Mouse (Mus musculus): Measurements from ENCODE around the gene Egfr. TPM values are rescaled to one million over a fixed set of nuclear protein-coding genes. Genes with fewer than 3 reads are reported as not detected.

The Egfr gene
- polyA plus RNA-seq, 1 experiment from 2014 or later = 8.3 TPM

GRCm38 (mm10) chr11:16863547-16863946 lies 111.5 kb downstream of the Egfr start:
- Histone ChIP-seq H3K4me1 (ENCODE audit: control insufficient read depth, insufficient read depth, low read length) (no peaks in the 10 kb centered on the region), H3K27me3 (ENCODE audit: control insufficient read depth, insufficient read depth, low read depth, low read length) (no peaks in the 10 kb centered on the region), H3K4me2 (ENCODE audit: low read length) (no peak overlapping the region), H3K4me3 (ENCODE audit: low read depth, low read length) (no peak overlapping the region), H3K9me3 (replicated peaks; ENCODE audit: control insufficient read depth, low read length, poor library complexity, severe bottlenecking) (no peaks in the 10 kb centered on the region), H3K36me3 (ENCODE audit: control insufficient read depth, insufficient read depth, low read length) (no peaks in the 10 kb centered on the region), H3K9ac (ENCODE audit: low read depth, low read length) (no peak overlapping the region), H3K27ac (ENCODE audit: low read length) (no peak overlapping the region)
- ATAC-seq = no peak

GRCm38 (mm10) chr11:16864980-16865561 lies 113.1 kb downstream of the Egfr start:
- Histone ChIP-seq H3K27me3 (ENCODE audit: control insufficient read depth, insufficient read depth, low read depth, low read length) (no peaks in the 10 kb centered on the region), H3K4me3 (ENCODE audit: low read depth, low read length) (no peak overlapping the region), H3K27ac (ENCODE audit: low read length) (no peak overlapping the region), H3K9me3 (replicated peaks; ENCODE audit: control insufficient read depth, low read length, poor library complexity, severe bottlenecking) (no peaks in the 10 kb centered on the region), H3K4me1 (ENCODE audit: control insufficient read depth, insufficient read depth, low read length) (no peaks in the 10 kb centered on the region), H3K36me3 (ENCODE audit: control insufficient read depth, insufficient read depth, low read length) (no peaks in the 10 kb centered on the region), H3K9ac (ENCODE audit: low read depth, low read length) (no peak overlapping the region), H3K4me2 (ENCODE audit: low read length) (no peak overlapping the region)
- ATAC-seq = no peak
- WGBS = 80% methylated on average over 3 of the region's 3 CpGs

- H3K4me3 ChIP-seq (ENCODE audit: low read depth, low read length) = no peak overlapping the region
- H3K36me3 ChIP-seq (ENCODE audit: control insufficient read depth, insufficient read depth, low read length) = no peaks in the 10 kb centered on the region
- H3K27ac ChIP-seq (ENCODE audit: low read length) = no peak overlapping the region
- WGBS = 40% methylated on average over 6 of the region's 6 CpGs
- H3K4me1 ChIP-seq (ENCODE audit: control insufficient read depth, insufficient read depth, low read length) = no peaks in the 10 kb centered on the region
- H3K9ac ChIP-seq (ENCODE audit: low read depth, low read length) = no peak overlapping the region
- no peaks in the 10 kb centered on the region for H3K27me3 ChIP-seq (ENCODE audit: control insufficient read depth, insufficient read depth, low read depth, low read length)
- H3K9me3 ChIP-seq (replicated peaks; ENCODE audit: control insufficient read depth, low read length, poor library complexity, severe bottlenecking) = no peaks in the 10 kb centered on the region
- 0 out of 2 replicates have a peak, but pooled peaks have one; percentile 28 for ATAC-seq
- no peak overlapping the region for H3K4me2 ChIP-seq (ENCODE audit: low read length)
Measured at GRCm38 (mm10) chr11:16868051-16868450, 116.0 kb downstream of the Egfr start.

GRCm38 (mm10) chr11:16869506-16869905 lies 117.5 kb downstream of the Egfr start:
- Histone ChIP-seq H3K27me3 (ENCODE audit: control insufficient read depth, insufficient read depth, low read depth, low read length) (no peaks in the 10 kb centered on the region), H3K36me3 (ENCODE audit: control insufficient read depth, insufficient read depth, low read length) (no peaks in the 10 kb centered on the region), H3K4me2 (ENCODE audit: low read length) (no peak overlapping the region), H3K4me1 (ENCODE audit: control insufficient read depth, insufficient read depth, low read length) (no peaks in the 10 kb centered on the region), H3K9ac (ENCODE audit: low read depth, low read length) (no peak overlapping the region), H3K4me3 (ENCODE audit: low read depth, low read length) (no peak overlapping the region), H3K27ac (ENCODE audit: low read length) (no peak overlapping the region), H3K9me3 (replicated peaks; ENCODE audit: control insufficient read depth, low read length, poor library complexity, severe bottlenecking) (no peaks in the 10 kb centered on the region)
- 39% methylated on average over 2 of the region's 2 CpGs for WGBS
- no peak for ATAC-seq

- Histone ChIP-seq H3K4me3 (ENCODE audit: low read depth, low read length) (no peak overlapping the region), H3K9ac (ENCODE audit: low read depth, low read length) (no peak overlapping the region), H3K4me1 (ENCODE audit: control insufficient read depth, insufficient read depth, low read length) (no peaks in the 10 kb centered on the region), H3K27me3 (ENCODE audit: control insufficient read depth, insufficient read depth, low read depth, low read length) (no peaks in the 10 kb centered on the region), H3K27ac (ENCODE audit: low read length) (no peak overlapping the region), H3K9me3 (replicated peaks; ENCODE audit: control insufficient read depth, low read length, poor library complexity, severe bottlenecking) (no peaks in the 10 kb centered on the region), H3K4me2 (ENCODE audit: low read length) (no peak overlapping the region), H3K36me3 (ENCODE audit: control insufficient read depth, insufficient read depth, low read length) (no peaks in the 10 kb centered on the region)
- WGBS = 71% methylated on average over 5 of the region's 5 CpGs
- ATAC-seq = no peak
Measured at GRCm38 (mm10) chr11:16871120-16871519, 119.1 kb downstream of the Egfr start.

- no peak overlapping the region for H3K4me3 ChIP-seq (ENCODE audit: low read depth, low read length)
- H3K27ac ChIP-seq (ENCODE audit: low read length) = no peak overlapping the region
- WGBS = 46% methylated on average over 9 of the region's 9 CpGs
- no peak overlapping the region for H3K9ac ChIP-seq (ENCODE audit: low read depth, low read length)
- no peak for ATAC-seq
- no peak overlapping the region for H3K4me2 ChIP-seq (ENCODE audit: low read length)
- no peaks in the 10 kb centered on the region for H3K36me3 ChIP-seq (ENCODE audit: control insufficient read depth, insufficient read depth, low read length)
- no peaks in the 10 kb centered on the region for H3K9me3 ChIP-seq (replicated peaks; ENCODE audit: control insufficient read depth, low read length, poor library complexity, severe bottlenecking)
- H3K27me3 ChIP-seq (ENCODE audit: control insufficient read depth, insufficient read depth, low read depth, low read length) = no peaks in the 10 kb centered on the region
- H3K4me1 ChIP-seq (ENCODE audit: control insufficient read depth, insufficient read depth, low read length) = no peaks in the 10 kb centered on the region
Measured at GRCm38 (mm10) chr11:16877676-16878378, 125.8 kb downstream of the Egfr start.

GRCm38 (mm10) chr11:16881932-16882331 lies 129.9 kb downstream of the Egfr start:
- Histone ChIP-seq H3K9me3 (replicated peaks; ENCODE audit: control insufficient read depth, low read length, poor library complexity, severe bottlenecking) (no peaks in the 10 kb centered on the region), H3K4me1 (ENCODE audit: control insufficient read depth, insufficient read depth, low read length) (no peaks in the 10 kb centered on the region), H3K4me3 (ENCODE audit: low read depth, low read length) (no peak overlapping the region), H3K27me3 (ENCODE audit: control insufficient read depth, insufficient read depth, low read depth, low read length) (no peaks in the 10 kb centered on the region), H3K36me3 (ENCODE audit: control insufficient read depth, insufficient read depth, low read length) (no peaks in the 10 kb centered on the region), H3K27ac (ENCODE audit: low read length) (no peak overlapping the region), H3K4me2 (ENCODE audit: low read length) (no peak overlapping the region), H3K9ac (ENCODE audit: low read depth, low read length) (no peak overlapping the region)
- WGBS = 68% methylated on average over 4 of the region's 4 CpGs
- ATAC-seq = no peak

- no peaks in the 10 kb centered on the region for H3K27me3 ChIP-seq (ENCODE audit: control insufficient read depth, insufficient read depth, low read depth, low read length)
- no peak overlapping the region for H3K9ac ChIP-seq (ENCODE audit: low read depth, low read length)
- no peaks in the 10 kb centered on the region for H3K4me1 ChIP-seq (ENCODE audit: control insufficient read depth, insufficient read depth, low read length)
- no peak overlapping the region for H3K27ac ChIP-seq (ENCODE audit: low read length)
- H3K36me3 ChIP-seq (ENCODE audit: control insufficient read depth, insufficient read depth, low read length) = no peaks in the 10 kb centered on the region
- no peak overlapping the region for H3K4me3 ChIP-seq (ENCODE audit: low read depth, low read length)
- no peak for ATAC-seq
- 75% methylated on average over 6 of the region's 6 CpGs for WGBS
- H3K4me2 ChIP-seq (ENCODE audit: low read length) = no peak overlapping the region
- no peaks in the 10 kb centered on the region for H3K9me3 ChIP-seq (replicated peaks; ENCODE audit: control insufficient read depth, low read length, poor library complexity, severe bottlenecking)
Measured at GRCm38 (mm10) chr11:16886152-16886551, 134.1 kb downstream of the Egfr start.

- Histone ChIP-seq H3K4me2 (ENCODE audit: low read length) (no peak overlapping the region), H3K4me3 (ENCODE audit: low read depth, low read length) (no peak overlapping the region), H3K27me3 (ENCODE audit: control insufficient read depth, insufficient read depth, low read depth, low read length) (no peaks in the 10 kb centered on the region), H3K27ac (ENCODE audit: low read length) (no peak overlapping the region), H3K9ac (ENCODE audit: low read depth, low read length) (no peak overlapping the region), H3K4me1 (ENCODE audit: control insufficient read depth, insufficient read depth, low read length) (no peaks in the 10 kb centered on the region), H3K9me3 (replicated peaks; ENCODE audit: control insufficient read depth, low read length, poor library complexity, severe bottlenecking) (no peaks in the 10 kb centered on the region), H3K36me3 (ENCODE audit: control insufficient read depth, insufficient read depth, low read length) (no peaks in the 10 kb centered on the region)
- ATAC-seq = no peak
Measured at GRCm38 (mm10) chr11:16888086-16888485, 136.1 kb downstream of the Egfr start.
